Mouse (Mus musculus): ENCODE measurements around the gene Thada.

Thada gene

DNA sequence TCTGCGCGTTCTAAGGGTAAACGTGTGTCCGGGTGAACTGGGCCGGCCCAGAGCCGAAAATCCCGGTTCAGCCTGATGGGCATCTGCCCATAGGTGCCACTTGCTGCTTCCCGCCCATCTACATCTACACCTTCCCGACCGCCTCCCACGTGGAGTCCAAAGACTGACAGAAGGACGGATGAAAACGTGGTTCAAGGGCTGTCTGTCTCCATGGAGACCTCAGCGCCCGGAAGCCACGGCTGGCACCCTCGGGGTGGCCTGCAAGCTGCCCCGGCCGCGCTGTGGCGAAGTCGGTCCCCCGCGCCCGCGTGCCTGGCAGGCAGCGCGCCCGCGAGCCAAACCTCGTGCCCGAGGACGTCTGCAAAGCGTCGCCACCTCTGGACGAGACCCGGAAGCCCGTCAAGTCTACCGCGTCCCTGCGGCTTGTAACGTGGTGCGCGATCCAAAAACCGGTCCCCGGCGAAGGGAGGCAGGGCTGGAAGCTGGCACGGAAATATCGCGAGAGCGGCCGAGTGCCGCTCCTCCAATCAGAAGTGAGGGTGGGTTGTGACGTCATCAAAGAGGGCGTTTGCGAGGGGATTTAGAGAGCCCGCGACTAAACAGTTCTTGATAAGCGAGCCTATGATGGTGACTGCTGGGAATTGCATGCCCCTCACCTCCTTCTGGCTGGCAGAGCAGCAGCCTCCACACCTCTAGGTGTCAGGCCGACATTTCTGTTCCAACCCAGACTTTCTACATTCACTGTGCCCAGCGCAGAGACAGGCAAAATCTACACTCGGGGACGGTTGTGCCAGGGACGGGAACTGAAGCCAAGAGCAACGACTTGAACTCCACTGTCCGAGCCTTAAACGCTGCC is at the start of gene Thada:
TSS of gene Thada (minus strand) at position 453 of the 856 bp plus-strand sequence.
- DNase-seq (ENCODE audit: low read depth, low spot score): peak; percentile 98

DNA sequence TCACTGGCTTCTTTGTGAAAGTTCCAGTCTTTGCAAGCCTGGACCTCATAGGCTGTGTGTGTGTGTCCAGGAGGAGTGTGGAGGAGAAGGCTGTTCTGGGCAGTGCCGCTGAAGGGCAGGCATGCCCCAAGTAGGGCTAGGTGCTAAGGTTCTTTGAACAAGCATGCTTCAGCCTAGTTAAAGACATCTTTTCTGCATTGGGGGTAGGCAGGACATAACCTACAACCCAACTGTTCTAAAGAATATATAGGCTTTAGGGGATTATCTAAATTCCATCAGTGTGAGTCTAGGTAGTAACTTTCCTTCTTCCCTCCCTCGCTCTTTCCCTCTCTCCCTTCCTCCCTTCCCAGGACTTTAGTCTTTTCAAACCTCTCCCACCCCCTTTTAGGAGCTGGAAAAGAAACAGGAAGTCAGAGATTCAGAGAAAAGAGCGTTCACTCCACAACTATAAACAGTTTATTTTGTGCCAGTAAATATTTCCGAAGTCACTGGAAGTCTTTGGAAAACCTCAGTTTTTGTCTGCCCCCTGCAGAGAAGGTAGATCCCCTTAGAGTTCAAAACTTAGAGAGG is 46.6 kb upstream of the Thada start:
- DNase-seq (ENCODE audit: low read depth, low spot score): no peak

DNA sequence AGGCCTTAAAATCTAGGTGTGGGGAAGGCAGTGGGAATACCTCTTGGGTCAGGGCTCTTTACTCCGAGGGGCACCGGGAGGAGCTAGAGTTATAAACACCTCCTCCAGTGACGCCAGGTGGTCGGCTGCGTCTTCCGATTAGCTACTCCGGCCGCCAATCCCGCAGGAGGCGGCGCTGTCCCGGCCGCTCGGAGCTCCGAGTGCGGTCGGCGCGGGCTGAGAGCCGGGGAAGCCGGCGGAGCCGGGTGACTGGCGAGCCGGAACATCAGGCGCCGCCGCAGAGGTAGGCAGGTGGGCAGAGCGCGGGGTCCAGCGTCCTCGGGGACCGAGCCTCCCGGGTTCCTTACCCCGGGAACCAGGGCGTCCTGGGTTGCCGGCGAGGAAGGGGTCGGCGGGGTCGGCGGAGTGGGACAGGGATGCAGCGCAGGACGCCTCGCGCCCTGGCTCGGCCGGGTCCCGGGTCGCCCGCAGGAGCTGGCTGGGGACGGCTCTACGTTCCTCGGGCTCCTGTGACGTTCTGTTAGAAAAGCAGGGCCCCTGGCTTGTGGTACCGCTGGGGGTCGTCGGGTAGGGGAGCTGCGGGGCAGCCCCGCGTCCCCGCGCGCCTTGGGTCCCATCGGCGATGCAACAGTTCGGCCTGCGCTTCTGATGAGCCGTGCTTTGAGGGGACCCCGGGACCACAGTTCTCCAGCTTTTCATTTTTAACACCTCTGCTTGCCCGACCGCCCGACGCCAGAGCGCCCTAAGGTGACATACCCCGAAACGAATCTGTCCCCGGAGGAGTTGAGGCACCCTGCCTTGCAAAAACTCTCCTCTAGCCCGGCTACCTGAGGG is 45.9 kb upstream of the Thada start, which contains the start of gene Plekhh2:
TSS of gene Plekhh2 (plus strand) at position 214 of the 834 bp plus-strand sequence.
- DNase-seq (ENCODE audit: low read depth, low spot score): peak; percentile 65

DNA sequence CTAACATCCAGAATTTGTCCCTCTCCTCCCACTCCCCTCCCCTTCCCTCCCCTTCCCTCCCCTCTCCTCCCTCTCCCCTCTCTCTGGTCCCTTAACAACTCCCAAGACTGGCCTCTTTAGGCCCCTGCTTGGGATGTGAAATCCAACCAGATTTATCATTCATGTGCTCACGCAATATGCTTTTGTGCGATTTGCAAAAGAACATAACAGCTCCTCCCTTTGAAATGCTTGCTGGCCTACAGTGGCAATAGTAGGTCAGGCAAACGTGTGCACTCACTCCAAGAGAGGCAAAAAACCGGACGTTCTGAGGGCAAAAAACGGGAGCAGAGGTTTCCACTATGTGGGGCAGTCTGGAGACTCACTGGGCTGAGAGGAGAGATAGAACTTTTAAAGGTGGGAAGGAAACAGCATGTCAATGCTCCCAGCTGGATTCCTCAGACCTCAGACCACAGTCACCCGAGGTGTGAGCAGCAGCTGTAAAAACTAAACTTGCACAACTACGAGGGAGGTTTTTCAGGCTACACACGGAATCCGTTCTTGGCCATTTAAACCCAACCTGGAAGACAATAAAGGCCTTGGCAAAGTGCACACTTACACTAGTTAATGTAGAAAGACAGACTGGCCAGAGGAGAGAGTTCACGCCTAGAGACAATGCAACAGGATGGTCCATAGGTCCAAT is 45.1 kb upstream of the Thada start:
- DNase-seq (ENCODE audit: low read depth, low spot score): no peak

DNA sequence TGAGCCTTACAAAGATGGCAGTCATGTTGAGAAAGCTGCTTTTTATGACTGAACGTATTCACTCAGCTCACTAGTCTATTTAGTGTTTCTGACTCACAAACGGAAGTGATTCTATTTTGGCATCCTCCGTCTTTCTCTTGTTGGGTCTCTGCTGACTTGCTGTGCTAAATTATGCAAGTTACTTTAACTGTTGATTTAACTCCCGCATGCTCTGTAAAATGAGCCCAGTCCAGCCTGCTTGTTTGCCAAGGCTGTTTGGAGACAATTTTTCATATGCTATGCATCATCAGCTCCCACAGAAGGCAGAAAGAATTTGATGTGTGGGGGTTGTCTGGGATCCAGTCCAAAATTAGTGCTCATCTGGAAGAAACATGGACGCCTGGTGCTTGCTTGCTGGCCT is 44.4 kb upstream of the Thada start:
- DNase-seq (ENCODE audit: low read depth, low spot score): peak; percentile 47

DNA sequence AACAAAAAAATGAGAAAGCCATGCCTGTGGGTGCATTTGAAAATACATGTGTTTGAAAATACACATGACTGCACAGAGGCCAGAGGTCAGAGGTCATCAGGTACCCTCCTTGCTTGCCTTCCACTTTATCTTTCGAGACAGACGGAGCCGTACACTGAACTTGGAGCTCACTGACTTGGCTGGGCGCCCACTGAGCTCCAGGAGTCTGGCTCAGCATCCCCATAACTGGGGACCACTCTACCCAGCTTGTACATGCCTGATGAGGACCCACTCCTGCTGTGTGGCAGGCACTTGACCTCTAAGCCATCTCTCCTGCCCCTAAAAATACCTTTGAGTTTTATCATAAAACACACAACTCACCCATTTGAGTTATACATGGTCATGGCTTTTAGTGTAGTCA is 43.2 kb upstream of the Thada start:
- DNase-seq (ENCODE audit: low read depth, low spot score): no peak

DNA sequence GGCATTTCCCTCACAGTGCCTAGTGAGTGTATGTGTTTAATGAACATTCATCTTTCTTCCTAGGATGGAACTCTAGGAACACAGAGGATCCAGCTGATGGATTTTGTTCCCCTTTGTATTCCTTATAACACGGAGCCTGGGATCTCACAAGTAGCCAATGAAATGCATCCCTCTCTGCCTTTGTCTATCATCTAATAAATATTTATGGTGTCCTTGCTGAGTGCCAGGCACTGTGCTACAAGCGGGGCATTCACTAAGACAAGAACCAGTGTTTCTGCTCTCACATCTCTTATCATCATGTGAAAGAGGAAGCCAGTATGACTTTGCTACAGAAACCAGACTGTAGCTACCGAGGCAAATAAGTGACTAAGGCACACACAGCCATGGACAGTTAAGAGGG is 42.7 kb upstream of the Thada start:
- no peak for DNase-seq (ENCODE audit: low read depth, low spot score)

DNA sequence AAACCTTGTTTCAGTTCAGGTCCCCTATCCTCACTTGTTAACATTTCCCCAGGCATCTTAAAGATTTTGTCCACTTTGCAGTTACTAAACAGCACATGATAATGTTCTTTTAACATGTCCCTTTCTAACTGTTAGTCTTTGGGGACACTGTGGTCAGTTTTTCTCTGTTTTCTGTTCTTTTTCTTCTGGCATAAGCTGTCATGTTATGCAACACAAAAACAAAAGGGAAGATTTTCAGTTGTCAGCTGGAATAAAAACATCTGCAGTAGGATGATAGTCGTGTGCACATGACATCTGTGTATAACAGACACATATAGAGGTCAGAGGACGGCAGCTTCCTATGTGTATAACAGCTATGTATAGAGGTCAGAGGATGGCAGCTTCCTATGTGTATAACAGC is 39.9 kb upstream of the Thada start:
- DNase-seq (ENCODE audit: low read depth, low spot score): no peak

DNA sequence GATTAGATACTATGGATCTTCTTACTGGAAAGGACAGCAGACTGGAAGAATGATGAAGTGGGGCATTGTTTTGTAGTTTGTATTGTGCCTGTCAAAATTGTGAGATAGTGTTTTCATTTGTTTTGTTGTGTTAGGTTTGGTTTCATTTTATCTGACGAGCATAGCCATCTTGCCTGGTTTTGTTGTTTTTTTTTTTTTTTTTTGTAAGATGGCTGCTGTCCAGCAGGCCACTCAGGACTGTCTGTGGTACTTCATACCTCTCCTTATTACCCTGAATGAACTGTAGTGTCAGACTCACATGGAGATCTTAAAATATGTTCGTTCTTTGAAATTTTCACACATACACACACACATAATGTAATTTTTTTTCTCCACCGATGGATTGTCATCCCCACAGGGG is 36.3 kb upstream of the Thada start:
- DNase-seq (ENCODE audit: low read depth, low spot score): no peak

DNA sequence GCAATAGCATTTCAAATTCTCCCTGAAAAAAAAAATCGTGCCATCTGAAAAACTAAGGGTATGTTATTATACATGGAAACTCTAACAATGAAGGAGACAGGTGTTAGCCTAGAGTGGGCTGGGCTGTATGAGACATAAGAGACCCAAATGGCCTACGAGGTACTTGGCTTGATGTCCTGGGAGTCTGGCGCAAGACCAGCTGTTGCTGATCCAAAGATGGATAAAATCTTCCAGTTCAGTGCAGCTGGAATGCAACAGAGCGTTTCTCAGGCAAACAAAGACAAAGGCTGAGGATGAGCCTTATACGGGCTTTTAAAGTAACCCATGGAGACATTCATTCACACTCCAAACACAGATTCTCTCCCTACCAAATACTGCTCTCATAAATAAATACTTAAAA is 32.6 kb upstream of the Thada start:
- peak; percentile 44 for DNase-seq (ENCODE audit: low read depth, low spot score)

DNA sequence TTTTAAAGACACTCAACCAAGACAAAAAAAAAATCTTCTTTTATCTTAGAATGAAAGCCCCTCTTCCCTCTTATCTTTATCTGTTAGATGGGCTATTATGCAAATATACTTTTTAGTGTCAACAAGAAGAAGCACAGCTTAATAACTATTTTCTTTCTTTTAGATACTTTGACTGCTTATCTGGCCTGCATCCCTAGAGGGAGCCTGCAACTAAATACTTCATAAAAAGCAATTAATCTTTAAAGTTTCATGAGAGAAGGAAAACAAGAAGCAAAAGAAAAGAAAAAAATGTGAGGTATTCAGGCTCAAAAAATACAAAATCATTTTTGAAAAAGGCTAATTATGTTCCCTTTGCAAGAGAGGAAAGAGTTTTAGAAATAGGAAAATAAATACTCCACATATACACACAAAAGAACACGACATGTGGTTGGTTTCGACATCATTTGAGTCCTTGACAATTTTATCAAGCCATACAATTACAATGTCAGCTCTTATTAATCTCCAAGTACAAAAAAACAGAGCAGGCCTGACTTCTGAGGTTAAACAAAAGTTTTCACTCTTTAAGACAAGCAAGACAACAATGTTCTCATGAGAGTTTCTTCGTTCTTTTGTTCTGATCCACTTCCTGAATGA is 32.1 kb upstream of the Thada start:
- DNase-seq (ENCODE audit: low read depth, low spot score): no peak

DNA sequence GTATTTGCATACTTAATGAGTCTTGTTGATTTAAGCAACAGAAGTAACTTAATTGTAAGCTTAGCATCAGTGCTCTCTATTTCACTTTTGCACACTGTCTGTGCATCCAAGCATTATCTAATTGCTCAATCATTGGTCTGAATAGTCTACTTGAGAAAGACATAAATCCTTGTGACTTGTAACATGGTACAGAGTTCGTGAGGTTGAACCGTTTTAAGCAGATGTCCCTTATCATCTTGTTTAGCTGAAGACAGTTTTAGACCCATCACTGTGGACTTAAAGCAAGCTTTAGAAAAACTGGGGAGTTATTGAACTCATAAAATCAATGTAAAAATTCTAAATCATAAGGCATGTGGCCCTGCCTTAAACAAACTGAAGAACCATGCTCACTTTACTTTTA is 31.6 kb upstream of the Thada start:
- DNase-seq (ENCODE audit: low read depth, low spot score): no peak

DNA sequence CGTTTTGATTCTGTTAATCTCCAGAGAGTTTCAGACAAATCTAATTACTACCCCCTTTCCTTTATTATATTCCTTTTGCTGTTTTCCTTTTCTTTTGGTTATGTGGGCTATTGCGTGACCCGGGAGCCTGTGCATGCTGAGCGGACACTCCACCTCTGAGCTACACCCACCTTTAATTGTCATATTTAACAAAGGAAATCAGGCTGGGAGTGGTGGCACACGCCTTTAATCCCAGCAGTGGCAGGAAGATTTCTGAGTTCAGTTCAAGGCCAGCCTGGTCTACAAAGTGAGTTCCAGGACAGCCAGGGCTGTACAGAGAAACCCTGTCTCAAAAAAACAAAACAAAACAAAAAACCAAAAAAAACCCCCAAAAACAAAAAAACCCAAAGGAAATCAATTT is 31.0 kb upstream of the Thada start:
- no peak for DNase-seq (ENCODE audit: low read depth, low spot score)

DNA sequence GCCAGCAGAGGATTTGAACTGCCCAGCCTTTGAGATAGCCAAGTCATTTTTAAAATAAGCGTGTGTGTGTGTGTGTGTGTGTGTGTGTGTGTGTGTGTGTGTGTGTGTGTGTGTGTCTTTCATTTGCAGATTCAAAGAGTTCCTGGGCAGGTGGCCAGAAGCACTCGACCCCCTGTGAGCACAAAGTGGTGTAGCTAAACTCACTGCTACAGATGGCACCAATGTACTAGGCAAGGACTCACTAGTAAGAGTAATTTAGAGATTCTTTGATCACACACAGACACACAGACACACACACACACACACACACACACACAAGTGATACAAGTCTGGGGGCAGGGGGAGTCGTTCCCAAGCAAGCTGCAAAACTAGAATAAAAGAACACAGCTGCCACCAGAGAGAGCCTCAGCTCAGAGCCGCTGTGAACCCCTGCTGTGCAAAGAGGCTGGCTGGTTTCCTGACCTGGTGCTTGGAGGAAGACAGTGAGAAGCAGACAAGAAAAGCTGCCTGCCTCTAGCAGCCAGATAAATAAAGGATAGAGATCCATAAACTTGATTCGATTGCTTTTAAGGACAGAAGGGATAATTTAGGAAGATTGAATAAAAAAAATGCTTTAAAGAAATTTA is 26.4 kb upstream of the Thada start:
- no peak for DNase-seq (ENCODE audit: low read depth, low spot score)

DNA sequence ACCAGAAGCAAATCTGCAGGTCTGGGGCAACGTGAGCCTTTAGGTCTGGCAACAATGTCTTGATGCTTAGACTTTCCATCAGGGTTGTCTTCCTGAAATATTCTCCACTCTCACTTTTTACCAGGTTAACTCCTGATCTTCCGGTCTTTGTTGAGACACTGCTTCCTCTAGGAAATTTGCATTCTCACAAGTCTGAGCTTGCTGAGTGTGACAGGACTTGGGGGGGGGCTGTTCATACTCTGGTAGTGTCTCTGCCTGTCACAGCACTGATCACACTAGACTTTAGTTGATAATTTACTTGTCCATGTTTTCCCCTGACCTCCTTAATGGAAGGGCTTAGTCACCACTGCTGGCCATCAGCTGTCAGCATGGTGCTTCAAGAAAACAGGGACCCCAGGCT is 21.4 kb upstream of the Thada start:
- DNase-seq (ENCODE audit: low read depth, low spot score): no peak

DNA sequence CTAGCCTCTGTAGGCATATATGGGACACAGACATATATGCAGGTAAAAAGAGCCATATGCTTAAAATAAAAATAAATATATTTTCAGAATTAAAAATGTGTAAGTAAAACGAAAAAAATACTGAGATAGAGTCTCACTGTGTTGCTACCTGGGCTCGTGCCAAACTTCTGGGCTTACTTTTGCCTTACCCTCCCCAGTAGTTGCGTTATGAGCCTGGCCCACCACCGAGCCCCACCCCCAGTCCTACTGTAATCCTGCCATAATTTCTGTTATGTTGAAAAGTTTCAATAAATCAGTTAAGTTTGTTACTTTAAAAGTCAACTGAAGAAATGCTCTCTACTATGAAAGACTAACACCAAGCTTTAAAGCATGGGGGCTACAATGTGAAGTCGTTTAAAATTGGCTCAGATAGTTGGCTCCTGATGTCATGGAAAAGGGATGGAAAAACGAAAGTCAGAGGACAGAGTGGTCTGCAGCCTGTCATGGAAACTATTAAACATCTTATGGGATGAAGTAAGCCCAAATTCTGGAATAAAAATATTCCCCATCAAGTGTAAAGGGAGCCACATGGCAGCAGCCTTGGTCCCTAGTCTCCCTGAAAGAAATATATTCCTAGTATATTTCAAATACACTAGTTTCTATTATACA is 17.8 kb upstream of the Thada start:
- no peak for DNase-seq (ENCODE audit: low read depth, low spot score)

DNA sequence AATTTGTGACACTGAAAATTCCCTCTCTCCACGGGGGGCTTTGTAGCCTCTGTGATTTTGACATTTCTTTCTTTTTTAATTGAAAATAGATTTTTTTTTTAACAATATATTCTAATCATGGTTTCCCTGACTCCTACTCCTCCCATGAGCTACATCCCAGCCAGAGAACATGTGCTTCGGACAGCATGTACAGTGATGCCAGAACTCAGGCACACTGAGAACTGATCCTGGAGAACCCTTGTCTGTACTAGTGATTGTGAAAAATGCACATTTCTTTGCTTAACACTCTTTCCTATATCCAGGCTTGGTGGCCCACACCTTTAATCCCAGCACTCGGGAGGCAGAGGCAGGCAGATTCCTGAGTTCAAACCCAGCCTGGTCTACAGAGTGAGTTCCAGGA is 16.8 kb upstream of the Thada start:
- no peak for DNase-seq (ENCODE audit: low read depth, low spot score)

DNA sequence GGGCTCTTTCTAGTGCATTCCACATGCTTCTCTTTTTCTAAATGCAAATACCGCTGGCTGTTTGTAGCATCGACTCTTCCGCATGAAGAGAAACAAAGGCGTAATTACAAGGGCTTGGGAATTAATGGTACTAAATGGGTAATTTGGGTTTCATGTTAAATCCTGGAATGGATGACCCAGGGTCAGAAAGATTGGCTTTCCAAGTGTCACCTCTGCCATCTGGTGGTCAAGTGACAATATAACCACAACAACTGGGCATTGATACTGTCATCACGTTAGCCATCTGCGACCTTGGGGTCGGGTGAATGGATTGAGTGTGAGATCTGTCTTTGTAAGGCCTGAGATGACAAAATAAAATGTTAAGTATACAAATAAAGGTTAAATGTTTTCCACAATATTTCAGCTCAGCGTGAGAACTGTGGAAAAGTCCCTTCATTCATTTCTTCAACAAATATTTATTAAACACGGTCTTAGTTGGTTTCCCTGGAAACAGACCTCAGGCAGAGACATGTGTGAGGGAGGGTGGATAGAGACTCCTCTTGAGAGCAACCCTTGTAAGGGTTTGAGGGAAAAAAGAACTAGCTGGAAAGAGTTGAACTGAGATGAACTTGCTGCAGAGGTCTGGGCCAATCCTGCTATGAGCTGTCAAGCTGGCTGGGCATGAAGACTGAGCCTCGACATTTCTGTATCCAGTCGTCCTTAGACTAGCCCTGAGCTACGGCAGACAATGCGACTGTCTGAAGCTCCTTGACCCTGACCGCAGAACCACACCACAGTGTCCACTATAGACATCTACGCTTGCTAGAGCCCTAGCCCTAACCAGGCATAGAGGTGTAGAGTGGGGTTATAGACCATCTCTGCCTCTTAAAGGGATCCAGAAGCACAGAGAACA is 14.7 kb upstream of the Thada start:
- DNase-seq (ENCODE audit: low read depth, low spot score): peak; percentile 24

DNA sequence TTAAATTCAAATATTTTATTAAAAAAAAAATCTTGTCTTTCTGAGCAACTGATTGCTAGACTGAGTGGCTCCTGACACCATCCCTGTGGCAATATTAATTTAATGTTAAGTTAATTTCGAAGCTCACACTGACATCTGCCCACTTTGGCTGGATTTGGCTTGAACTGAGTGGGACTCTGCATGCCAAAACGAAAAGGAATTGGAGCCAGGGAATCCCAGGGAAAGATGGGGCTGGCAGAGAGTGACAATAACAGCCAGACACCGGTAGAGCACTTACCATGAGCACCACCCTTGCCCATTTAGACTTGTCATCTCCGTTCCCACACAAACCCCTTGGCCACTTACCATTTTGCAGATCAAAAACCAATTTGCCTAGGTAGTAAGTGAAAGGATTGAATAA is 12.3 kb upstream of the Thada start:
- no peak for DNase-seq (ENCODE audit: low read depth, low spot score)

Data from skeletal muscle tissue, adult 2 months (tissue).